Mouse (Mus musculus): Measurements from ENCODE around the gene Mospd3. TPM values are rescaled to one million over a fixed set of nuclear protein-coding genes. Genes with fewer than 3 reads are reported as not detected.

The Mospd3 gene
- polyA plus RNA-seq, 1 experiment from 2014 or later = 44.4 TPM

- Histone ChIP-seq H3K27ac (ENCODE audit: low read depth, low read length) (no peak overlapping the region), H3K4me3 (ENCODE audit: low read depth, low read length) (no peak overlapping the region), H3K9me3 (replicated peaks; ENCODE audit: control insufficient read depth, low read length) (no peaks in the 10 kb centered on the region), H3K4me2 (ENCODE audit: low read length) (no peak overlapping the region), H3K9ac (ENCODE audit: low read length) (no peak overlapping the region), H3K4me1 (ENCODE audit: control insufficient read depth, insufficient read depth, low read length) (peaks cover 18% of the 10 kb centered on the region), H3K36me3 (ENCODE audit: control insufficient read depth, insufficient read depth, low read length) (no peaks in the 10 kb centered on the region), H3K27me3 (replicated peaks; ENCODE audit: control insufficient read depth, insufficient read depth, low read length) (no peaks in the 10 kb centered on the region)
- ATAC-seq (no peak), DNase-seq (ENCODE audit: low spot score) (no peak)
- WGBS = 86% methylated on average over 2 of the region's 2 CpGs
These were observed 2.6 kb downstream of the Mospd3 start for GRCm38 (mm10) chr5:137598100-137598826.

- Histone ChIP-seq H3K27ac (ENCODE audit: low read depth, low read length) (no peak overlapping the region), H3K4me1 (ENCODE audit: control insufficient read depth, insufficient read depth, low read length) (peaks cover 17% of the 10 kb centered on the region), H3K4me2 (ENCODE audit: low read length) (no peak overlapping the region), H3K9me3 (replicated peaks; ENCODE audit: control insufficient read depth, low read length) (no peaks in the 10 kb centered on the region), H3K4me3 (ENCODE audit: low read depth, low read length) (no peak overlapping the region), H3K36me3 (ENCODE audit: control insufficient read depth, insufficient read depth, low read length) (no peaks in the 10 kb centered on the region), H3K27me3 (replicated peaks; ENCODE audit: control insufficient read depth, insufficient read depth, low read length) (no peaks in the 10 kb centered on the region), H3K9ac (ENCODE audit: low read length) (no peak overlapping the region)
- DNase-seq (ENCODE audit: low spot score) (no peak), ATAC-seq (no peak)
- WGBS = 96% methylated on average over 6 of the region's 6 CpGs
These were observed 3.2 kb downstream of the Mospd3 start for GRCm38 (mm10) chr5:137597625-137598024.

- Histone ChIP-seq H3K4me1 (ENCODE audit: control insufficient read depth, insufficient read depth, low read length) (peaks cover 13% of the 10 kb centered on the region), H3K27ac (ENCODE audit: low read depth, low read length) (no peak overlapping the region), H3K4me2 (ENCODE audit: low read length) (peak overlapping the region; percentile 21; the same call in 1 of the 2 replicates), H3K36me3 (ENCODE audit: control insufficient read depth, insufficient read depth, low read length) (no peaks in the 10 kb centered on the region), H3K27me3 (replicated peaks; ENCODE audit: control insufficient read depth, insufficient read depth, low read length) (no peaks in the 10 kb centered on the region), H3K4me3 (ENCODE audit: low read depth, low read length) (no peak overlapping the region), H3K9ac (ENCODE audit: low read length) (no peak overlapping the region), H3K9me3 (replicated peaks; ENCODE audit: control insufficient read depth, low read length) (no peaks in the 10 kb centered on the region)
- ATAC-seq (no peak), DNase-seq (ENCODE audit: low spot score) (no peak)
- WGBS = 38% methylated on average over 22 of the region's 30 CpGs
These were observed 4.1 kb downstream of the Mospd3 start for GRCm38 (mm10) chr5:137596601-137597261.

- Histone ChIP-seq H3K9ac (ENCODE audit: low read length) (no peak overlapping the region), H3K4me2 (ENCODE audit: low read length) (no peak overlapping the region), H3K27me3 (replicated peaks; ENCODE audit: control insufficient read depth, insufficient read depth, low read length) (no peaks in the 10 kb centered on the region), H3K36me3 (ENCODE audit: control insufficient read depth, insufficient read depth, low read length) (no peaks in the 10 kb centered on the region), H3K4me3 (ENCODE audit: low read depth, low read length) (no peak overlapping the region), H3K9me3 (replicated peaks; ENCODE audit: control insufficient read depth, low read length) (no peaks in the 10 kb centered on the region), H3K4me1 (ENCODE audit: control insufficient read depth, insufficient read depth, low read length) (peaks cover 13% of the 10 kb centered on the region), H3K27ac (ENCODE audit: low read depth, low read length) (no peak overlapping the region)
- WGBS = 75% methylated on average over 7 of the region's 7 CpGs
- ATAC-seq (no peak), DNase-seq (ENCODE audit: low spot score) (no peak)
These were observed 4.9 kb downstream of the Mospd3 start for GRCm38 (mm10) chr5:137595921-137596320.

- Histone ChIP-seq H3K4me3 (ENCODE audit: low read depth, low read length) (no peak overlapping the region), H3K27ac (ENCODE audit: low read depth, low read length) (no peak overlapping the region), H3K4me2 (ENCODE audit: low read length) (no peak overlapping the region), H3K9ac (ENCODE audit: low read length) (no peak overlapping the region), H3K9me3 (replicated peaks; ENCODE audit: control insufficient read depth, low read length) (no peaks in the 10 kb centered on the region), H3K27me3 (replicated peaks; ENCODE audit: control insufficient read depth, insufficient read depth, low read length) (no peaks in the 10 kb centered on the region), H3K36me3 (ENCODE audit: control insufficient read depth, insufficient read depth, low read length) (no peaks in the 10 kb centered on the region), H3K4me1 (ENCODE audit: control insufficient read depth, insufficient read depth, low read length) (no peaks in the 10 kb centered on the region)
- no peak for ATAC-seq
- WGBS = 77% methylated on average over 5 of the region's 5 CpGs
- DNase-seq (ENCODE audit: low spot score) = no peak
These were observed 10.4 kb downstream of the Mospd3 start for GRCm38 (mm10) chr5:137590507-137590906.

- H3K27me3 ChIP-seq (replicated peaks; ENCODE audit: control insufficient read depth, insufficient read depth, low read length) = no peaks in the 10 kb centered on the region
- ATAC-seq = 0 out of 2 replicates have a peak, but pooled peaks have one; percentile 25
- H3K27ac ChIP-seq (ENCODE audit: low read depth, low read length) = no peak overlapping the region
- no peak overlapping the region for H3K9ac ChIP-seq (ENCODE audit: low read length)
- no peak overlapping the region for H3K4me2 ChIP-seq (ENCODE audit: low read length)
- peak; percentile 65 for DNase-seq (ENCODE audit: low spot score)
- H3K4me3 ChIP-seq (ENCODE audit: low read depth, low read length) = no peak overlapping the region
- no peaks in the 10 kb centered on the region for H3K9me3 ChIP-seq (replicated peaks; ENCODE audit: control insufficient read depth, low read length)
- 34% methylated on average over 8 of the region's 8 CpGs for WGBS
- peaks cover 2% of the 10 kb centered on the region; the same call in 1 of the 2 replicates for H3K4me1 ChIP-seq (ENCODE audit: control insufficient read depth, insufficient read depth, low read length)
- H3K36me3 ChIP-seq (ENCODE audit: control insufficient read depth, insufficient read depth, low read length) = no peaks in the 10 kb centered on the region
These were observed 15.9 kb downstream of the Mospd3 start for GRCm38 (mm10) chr5:137584976-137585375.

- Histone ChIP-seq H3K4me1 (ENCODE audit: control insufficient read depth, insufficient read depth, low read length) (peaks cover 2% of the 10 kb centered on the region; the same call in 1 of the 2 replicates), H3K4me3 (ENCODE audit: low read depth, low read length) (peak overlapping the region; percentile 33), H3K27me3 (replicated peaks; ENCODE audit: control insufficient read depth, insufficient read depth, low read length) (no peaks in the 10 kb centered on the region), H3K9me3 (replicated peaks; ENCODE audit: control insufficient read depth, low read length) (no peaks in the 10 kb centered on the region), H3K4me2 (ENCODE audit: low read length) (peak overlapping the region; percentile 54), H3K27ac (ENCODE audit: low read depth, low read length) (peak overlapping the region; percentile 59; the same call in 1 of the 2 replicates), H3K36me3 (ENCODE audit: control insufficient read depth, insufficient read depth, low read length) (no peaks in the 10 kb centered on the region), H3K9ac (ENCODE audit: low read length) (peak overlapping the region; percentile 64)
- 19% methylated on average over 27 of the region's 27 CpGs for WGBS
- peak; percentile 81 for ATAC-seq
- peak; percentile 81 for DNase-seq (ENCODE audit: low spot score)
These were observed 17.1 kb downstream of the Mospd3 start for GRCm38 (mm10) chr5:137583670-137584169.

GRCm38 (mm10) chr5:137582702-137583101, 18.2 kb downstream of the Mospd3 start:
- Histone ChIP-seq H3K4me3 (ENCODE audit: low read depth, low read length) (no peak overlapping the region; the same call in 1 of the 2 replicates), H3K4me2 (ENCODE audit: low read length) (peak overlapping the region; percentile 54; the same call in 1 of the 2 replicates), H3K9me3 (replicated peaks; ENCODE audit: control insufficient read depth, low read length) (no peaks in the 10 kb centered on the region), H3K36me3 (ENCODE audit: control insufficient read depth, insufficient read depth, low read length) (no peaks in the 10 kb centered on the region), H3K4me1 (ENCODE audit: control insufficient read depth, insufficient read depth, low read length) (peaks cover 2% of the 10 kb centered on the region; the same call in 1 of the 2 replicates), H3K27me3 (replicated peaks; ENCODE audit: control insufficient read depth, insufficient read depth, low read length) (no peaks in the 10 kb centered on the region), H3K27ac (ENCODE audit: low read depth, low read length) (no peak overlapping the region), H3K9ac (ENCODE audit: low read length) (peak overlapping the region; percentile 64; the same call in 1 of the 2 replicates)
- WGBS = 44% methylated on average over 8 of the region's 8 CpGs
- no peak for ATAC-seq
- DNase-seq (ENCODE audit: low spot score) = no peak
